Mouse (Mus musculus) spleen, postnatal 36 days (tissue): ENCODE results near the gene Serpinb1c.
"Not testable (repeated sequence)": the region's sequence is repeated elsewhere in the genome, so short reads cannot be mapped to it uniquely, and the experiment has no call there.

Experiments
- DNase-seq, 2 experiments: peaks; one replicate each; pipeline ENCODE4 v3.0.0; 2022; ENCODE audit warnings: low spot score in 2 of 2, mixed read lengths in 1 of 2

Gene Serpinb1c

GRCm38 (mm10) chr13:32898111-32898510, at the start of gene Serpinb1c:
Gene Serpinb1c, minus strand, starts transcription at chr13:32898211.
- no peak for DNase-seq

- not testable (repeated sequence) for DNase-seq
Measured at GRCm38 (mm10) chr13:32939191-32939590, 41.2 kb upstream of the Serpinb1c start.

- DNase-seq = not testable (repeated sequence)
Measured at GRCm38 (mm10) chr13:32938275-32938674, 40.3 kb upstream of the Serpinb1c start.

- peak; percentile 72 to 75 for DNase-seq
Measured at GRCm38 (mm10) chr13:32934706-32935381, 36.8 kb upstream of the Serpinb1c start.

GRCm38 (mm10) chr13:32929107-32929750, 31.2 kb upstream of the Serpinb1c start:
- DNase-seq = peak; percentile 26 to 46

- DNase-seq = no peak
Measured at GRCm38 (mm10) chr13:32927241-32927640, 29.2 kb upstream of the Serpinb1c start.

GRCm38 (mm10) chr13:32926661-32927060, 28.6 kb upstream of the Serpinb1c start:
- no peak for DNase-seq

GRCm38 (mm10) chr13:32924578-32925360, 26.8 kb upstream of the Serpinb1c start:
- DNase-seq = no peak

GRCm38 (mm10) chr13:32922622-32923021, 24.6 kb upstream of the Serpinb1c start:
- DNase-seq = no peak

- no peak for DNase-seq
Measured at GRCm38 (mm10) chr13:32912770-32913380, 14.9 kb upstream of the Serpinb1c start.

GRCm38 (mm10) chr13:32908182-32908581, 10.2 kb upstream of the Serpinb1c start:
- DNase-seq = no peak

- peak; percentile 76 to 85 for DNase-seq
Measured at GRCm38 (mm10) chr13:32903211-32903873, 5.3 kb upstream of the Serpinb1c start.

- DNase-seq = peak; percentile 49 to 67
Measured at GRCm38 (mm10) chr13:32902481-32903015, 4.5 kb upstream of the Serpinb1c start.

- DNase-seq = peak; percentile 57 to 59
Measured at GRCm38 (mm10) chr13:32900639-32901038, 2.6 kb upstream of the Serpinb1c start.

GRCm38 (mm10) chr13:32899114-32899513, 1.1 kb upstream of the Serpinb1c start:
- not testable (repeated sequence) for DNase-seq

GRCm38 (mm10) chr13:32896931-32897330, 1.1 kb downstream of the Serpinb1c start:
- no peak for DNase-seq

GRCm38 (mm10) chr13:32884755-32885154, 13.3 kb downstream of the Serpinb1c start:
- no peak for DNase-seq

GRCm38 (mm10) chr13:32873862-32874261, 24.1 kb downstream of the Serpinb1c start:
- DNase-seq = no peak

GRCm38 (mm10) chr13:32868843-32869242, 29.2 kb downstream of the Serpinb1c start:
- DNase-seq = no peak

- DNase-seq = peak; percentile 18 to 26
Measured at GRCm38 (mm10) chr13:32868233-32868632, 29.8 kb downstream of the Serpinb1c start.

- no peak for DNase-seq
Measured at GRCm38 (mm10) chr13:32867030-32867429, 31.0 kb downstream of the Serpinb1c start.
